Comparison of ENCODE assay signal across 18 mouse cellular contexts in the genomic region with DNA sequence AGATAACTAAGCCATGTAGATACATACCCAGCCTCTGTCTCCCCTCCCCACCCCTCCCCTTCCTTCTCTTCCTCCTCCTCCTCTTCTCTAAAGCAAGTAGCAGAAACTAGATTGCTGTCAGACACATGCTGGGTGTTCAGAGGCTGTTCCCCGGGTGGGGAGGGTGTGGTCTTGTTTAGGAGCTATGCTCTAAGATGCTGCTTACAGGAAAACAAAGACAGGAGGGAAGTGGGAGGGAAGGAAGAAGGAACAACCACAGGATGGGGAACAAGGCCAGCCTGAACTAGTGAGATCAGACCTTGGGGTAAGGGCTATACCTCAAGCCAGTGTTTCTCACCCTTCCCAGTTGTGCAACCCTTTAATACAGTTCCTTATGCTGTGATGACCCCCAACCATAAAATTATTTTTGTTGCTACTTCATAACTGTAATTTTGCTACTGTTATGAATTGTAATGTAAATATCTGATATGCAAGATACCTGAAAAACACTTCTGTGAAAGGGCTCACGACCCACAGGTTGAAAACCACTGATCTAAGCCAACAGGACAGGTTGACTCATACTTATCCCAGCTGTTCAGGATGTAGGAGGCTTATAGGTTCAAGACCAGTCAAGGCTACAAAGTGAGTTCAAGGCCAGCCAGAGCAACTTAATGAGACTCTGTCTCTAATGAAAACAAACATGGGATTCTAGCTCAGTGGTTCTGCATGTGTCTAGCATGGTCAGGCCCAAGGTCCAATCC.
DNase-seq lines count a peak whose midpoint lies in the region; ATAC-seq lines count a peak whose summit lies in the region.
"Had no signal": no experiment of that assay in that cellular context is flagged by ENCODE, and none has a peak within 500 bp of the region (broad histone marks: within the 10 kb centered on the region; RNA-seq: fewer than 3 reads in every experiment).

No protein-coding gene starts in this region.

- no peak overlapping the region for H3K9ac ChIP-seq in heart, embryonic 11.5 days (ENCODE audit: low read depth, low read length)
- no peak overlapping the region for H3K9ac ChIP-seq in liver, embryonic 11.5 days (ENCODE audit: low read depth, low read length)
- H3K9ac ChIP-seq: limb, embryonic 15.5 days; midbrain, embryonic 12.5 days had no signal

- 44% methylated on average over 2 of the region's 2 CpGs for WGBS in heart, embryonic 11.5 days (ENCODE audit: insufficient replicate concordance)
- WGBS in liver, embryonic 11.5 days: 35% methylated on average over 2 of the region's 2 CpGs
- 38% methylated on average over 2 of the region's 2 CpGs for WGBS in macrophage (ENCODE audit: missing documents)

- H3K9me3 ChIP-seq in heart, embryonic 11.5 days (replicated peaks; ENCODE audit: control insufficient read depth, low read length): no peaks in the 10 kb centered on the region
- H3K9me3 ChIP-seq in liver, embryonic 11.5 days (ENCODE audit: control insufficient read depth, low read length): no peaks in the 10 kb centered on the region
- H3K9me3 ChIP-seq: G1E; limb, embryonic 15.5 days; midbrain, embryonic 12.5 days had no signal

- H3K36me3 ChIP-seq in heart, embryonic 11.5 days (ENCODE audit: control insufficient read depth, insufficient read depth, low read length): no peaks in the 10 kb centered on the region
- H3K36me3 ChIP-seq in liver, embryonic 11.5 days (ENCODE audit: control insufficient read depth, insufficient read depth, low read length): no peaks in the 10 kb centered on the region
- H3K36me3 ChIP-seq in macrophage (ENCODE audit: inconsistent target): no peaks in the 10 kb centered on the region
- H3K36me3 ChIP-seq: limb, embryonic 15.5 days; midbrain, embryonic 12.5 days had no signal

- H3K27me3 ChIP-seq in heart, embryonic 11.5 days (ENCODE audit: control insufficient read depth, insufficient read depth, low read length): no peaks in the 10 kb centered on the region
- no peaks in the 10 kb centered on the region for H3K27me3 ChIP-seq in liver, embryonic 11.5 days (replicated peaks; ENCODE audit: control insufficient read depth, insufficient read depth, low read length)
- H3K27me3 ChIP-seq: limb, embryonic 15.5 days; midbrain, embryonic 12.5 days had no signal

- no peak overlapping the region for H3K27ac ChIP-seq in heart, embryonic 11.5 days (ENCODE audit: low read depth, low read length)
- no peak overlapping the region for H3K27ac ChIP-seq in liver, embryonic 11.5 days (ENCODE audit: low read depth, low read length)
- H3K27ac ChIP-seq in macrophage: peak overlapping the region; percentile 16; the same call in 1 of the 2 replicates
- H3K27ac ChIP-seq: limb, embryonic 15.5 days; midbrain, embryonic 12.5 days; stomach, postnatal 0 days had no signal

- DNase-seq in heart, adult 11 months: peak; percentile 98
- DNase-seq in liver (peak; percentile 30), ES-CJ7 (ENCODE audit: low read depth, low spot score) (peak; percentile 83)
- DNase-seq in liver, embryonic 11.5 days (ENCODE audit: low spot score): no peak
- DNase-seq in T-cell, adult 2 months (ENCODE audit: low spot score): no peak
- no peak for DNase-seq in cerebellum, adult 18-20 months
- DNase-seq: adrenal gland, postnatal 36 days; cerebellum, postnatal 10 days; layer of hippocampus, adult 9-11 months; right cerebral cortex, postnatal 14 days had no signal

- H3K4me3 ChIP-seq in heart, embryonic 11.5 days (ENCODE audit: low read depth, low read length): no peak overlapping the region
- H3K4me3 ChIP-seq in liver, embryonic 11.5 days (ENCODE audit: low read depth, low read length): no peak overlapping the region
- H3K4me3 ChIP-seq in macrophage (ENCODE audit: inconsistent target): no peak overlapping the region
- H3K4me3 ChIP-seq: limb, embryonic 15.5 days; midbrain, embryonic 12.5 days had no signal

- H3K4me1 ChIP-seq in heart, embryonic 11.5 days (ENCODE audit: control insufficient read depth, insufficient read depth, low read length): peaks cover 21% of the 10 kb centered on the region
- 0 out of 2 replicates have a peak, but pooled peaks cover 7% of the 10 kb centered on the region for H3K4me1 ChIP-seq in liver, embryonic 11.5 days (replicated peaks; ENCODE audit: control insufficient read depth, insufficient read depth, low read length)
- H3K4me1 ChIP-seq: midbrain, embryonic 12.5 days had no signal

- H3K4me2 ChIP-seq in heart, embryonic 11.5 days: no peak overlapping the region
- H3K4me2 ChIP-seq in liver, embryonic 11.5 days: no peak overlapping the region
- H3K4me2 ChIP-seq: limb, embryonic 15.5 days; midbrain, embryonic 12.5 days had no signal

- H3K79me2 ChIP-seq in macrophage (ENCODE audit: inconsistent target): no peaks in the 10 kb centered on the region

- no peak for ATAC-seq in heart, embryonic 11.5 days (replicated peaks; ENCODE audit: insufficient number of reproducible peaks, low FRiP score, low TSS enrichment)
- ATAC-seq in liver, embryonic 11.5 days (replicated peaks; ENCODE audit: low FRiP score): no peak
- ATAC-seq: forebrain, embryonic 14.5 days; inflammation-experienced regulatory T-cells, adult 6 months had no signal

Comparison
In these comparisons a context has a peak if more than half of its experiments do, and no peak if none do; other contexts are left out.
1. DNase-seq: peak in heart, adult 11 months (single experiment), liver (single experiment) and ES-CJ7 (single experiment); none in liver, embryonic 11.5 days (single experiment), T-cell, adult 2 months (single experiment) and cerebellum, adult 18-20 months (0 of 2).